Mouse (Mus musculus): Measurements from ENCODE around the gene Masp1. TPM values are rescaled to one million over a fixed set of nuclear protein-coding genes. Genes with fewer than 3 reads are reported as not detected.
A peak's percentile ranks its signal among the peaks of the same experiment; 100 is the strongest.

Masp1 gene
- 30.9 and 31.1 TPM in 2 replicates for polyA plus RNA-seq (2015; fragmentation: Nextera tagmentation; extraction: Ambion mirVana)

GRCm38 (mm10) chr16:23520235-23520871 lies at the start of gene Masp1, which contains the start of gene Rtp4:
TSS of gene Masp1 (minus strand) at chr16:23520815.
TSS of gene Rtp4 (plus strand) at chr16:23520291.
- peak within 1 kb of the TSS; percentile 52 for H3K9ac ChIP-seq
- under 1% methylated on average over 12 of the region's 12 CpGs for WGBS
- no peaks in the 10 kb centered on the region for H3K36me3 ChIP-seq (replicated peaks)
- H3K4me3 ChIP-seq, result peak within 1 kb of the TSS; percentile 48
- H3K4me1 ChIP-seq, result peaks cover 50% of the 10 kb centered on the region
- peak within 1 kb of the TSS; percentile 67 for H3K4me2 ChIP-seq
- peak within 1 kb of the TSS; percentile 87 for H3K27ac ChIP-seq
- H3K27me3 ChIP-seq (replicated peaks), result no peaks in the 10 kb centered on the region
- H3K9me3 ChIP-seq, result no peaks in the 10 kb centered on the region
- ATAC-seq (replicated peaks), result peak; percentile 82

- H3K27me3 ChIP-seq (replicated peaks), result no peaks in the 10 kb centered on the region
- 77% methylated on average over 4 of the region's 4 CpGs for WGBS
- no peak overlapping the region for H3K4me3 ChIP-seq
- no peak overlapping the region for H3K4me2 ChIP-seq
- ATAC-seq (replicated peaks), result no peak
- H3K9ac ChIP-seq, result no peak overlapping the region
- H3K27ac ChIP-seq, result no peak overlapping the region
- no peaks in the 10 kb centered on the region for H3K9me3 ChIP-seq
- no peaks in the 10 kb centered on the region for H3K4me1 ChIP-seq
- H3K36me3 ChIP-seq (replicated peaks), result no peaks in the 10 kb centered on the region
Observed at GRCm38 (mm10) chr16:23568369-23568958, 47.8 kb upstream of the Masp1 start.

GRCm38 (mm10) chr16:23557669-23558068 lies 37.1 kb upstream of the Masp1 start:
- Histone ChIP-seq H3K36me3 (replicated peaks) (no peaks in the 10 kb centered on the region), H3K4me2 (no peak overlapping the region), H3K9ac (no peak overlapping the region), H3K9me3 (no peaks in the 10 kb centered on the region), H3K4me3 (no peak overlapping the region), H3K27me3 (replicated peaks) (no peaks in the 10 kb centered on the region), H3K27ac (no peak overlapping the region), H3K4me1 (no peaks in the 10 kb centered on the region)
- WGBS, result 92% methylated on average over 2 of the region's 2 CpGs
- ATAC-seq (replicated peaks), result no peak

- H3K9me3 ChIP-seq, result no peaks in the 10 kb centered on the region
- 91% methylated on average over 5 of the region's 5 CpGs for WGBS
- H3K4me2 ChIP-seq, result no peak overlapping the region
- H3K4me3 ChIP-seq, result no peak overlapping the region
- H3K9ac ChIP-seq, result no peak overlapping the region
- H3K36me3 ChIP-seq (replicated peaks), result no peaks in the 10 kb centered on the region
- no peaks in the 10 kb centered on the region for H3K27me3 ChIP-seq (replicated peaks)
- no peaks in the 10 kb centered on the region for H3K4me1 ChIP-seq
- no peak for ATAC-seq (replicated peaks)
- H3K27ac ChIP-seq, result no peak overlapping the region
Observed at GRCm38 (mm10) chr16:23557195-23557594, 36.6 kb upstream of the Masp1 start.

- Histone ChIP-seq H3K27me3 (replicated peaks) (no peaks in the 10 kb centered on the region), H3K4me1 (no peaks in the 10 kb centered on the region), H3K9me3 (no peaks in the 10 kb centered on the region), H3K9ac (no peak overlapping the region), H3K27ac (no peak overlapping the region), H3K36me3 (replicated peaks) (no peaks in the 10 kb centered on the region), H3K4me2 (no peak overlapping the region), H3K4me3 (no peak overlapping the region)
- ATAC-seq (replicated peaks), result no peak
- 89% methylated on average over 5 of the region's 5 CpGs for WGBS
Observed at GRCm38 (mm10) chr16:23554673-23555072, 34.1 kb upstream of the Masp1 start.

- H3K36me3 ChIP-seq (replicated peaks), result no peaks in the 10 kb centered on the region
- WGBS, result 73% methylated on average over 18 of the region's 18 CpGs
- no peak overlapping the region for H3K4me2 ChIP-seq
- no peak overlapping the region for H3K27ac ChIP-seq
- H3K4me3 ChIP-seq, result no peak overlapping the region
- no peak overlapping the region for H3K9ac ChIP-seq
- H3K9me3 ChIP-seq, result no peaks in the 10 kb centered on the region
- H3K27me3 ChIP-seq (replicated peaks), result no peaks in the 10 kb centered on the region
- peak; percentile 53 for ATAC-seq (replicated peaks)
- H3K4me1 ChIP-seq, result no peaks in the 10 kb centered on the region
Observed at GRCm38 (mm10) chr16:23550981-23551582, 30.5 kb upstream of the Masp1 start.

- Histone ChIP-seq H3K9me3 (no peaks in the 10 kb centered on the region), H3K27me3 (replicated peaks) (no peaks in the 10 kb centered on the region), H3K4me1 (no peaks in the 10 kb centered on the region), H3K27ac (no peak overlapping the region), H3K9ac (no peak overlapping the region), H3K4me2 (no peak overlapping the region), H3K4me3 (no peak overlapping the region), H3K36me3 (replicated peaks) (no peaks in the 10 kb centered on the region)
- 41% methylated on average over 8 of the region's 8 CpGs for WGBS
- ATAC-seq (replicated peaks), result peak; percentile 83
Observed at GRCm38 (mm10) chr16:23550346-23550980, 29.8 kb upstream of the Masp1 start.

GRCm38 (mm10) chr16:23547783-23548182 lies 27.2 kb upstream of the Masp1 start:
- Histone ChIP-seq H3K27ac (no peak overlapping the region), H3K4me1 (no peaks in the 10 kb centered on the region), H3K4me2 (no peak overlapping the region), H3K9me3 (no peaks in the 10 kb centered on the region), H3K27me3 (replicated peaks) (no peaks in the 10 kb centered on the region), H3K9ac (no peak overlapping the region), H3K36me3 (replicated peaks) (no peaks in the 10 kb centered on the region), H3K4me3 (no peak overlapping the region)
- ATAC-seq (replicated peaks), result no peak
- WGBS, result 84% methylated on average over 4 of the region's 4 CpGs

- ATAC-seq (replicated peaks), result no peak
- Histone ChIP-seq H3K4me3 (no peak overlapping the region), H3K4me2 (no peak overlapping the region), H3K9ac (no peak overlapping the region), H3K36me3 (replicated peaks) (no peaks in the 10 kb centered on the region), H3K27ac (no peak overlapping the region), H3K4me1 (no peaks in the 10 kb centered on the region), H3K27me3 (replicated peaks) (no peaks in the 10 kb centered on the region), H3K9me3 (no peaks in the 10 kb centered on the region)
- WGBS, result 66% methylated on average over 7 of the region's 7 CpGs
Observed at GRCm38 (mm10) chr16:23544361-23544760, 23.7 kb upstream of the Masp1 start.

- no peaks in the 10 kb centered on the region for H3K9me3 ChIP-seq
- H3K27me3 ChIP-seq (replicated peaks), result no peaks in the 10 kb centered on the region
- no peak for ATAC-seq (replicated peaks)
- H3K9ac ChIP-seq, result no peak overlapping the region
- no peak overlapping the region for H3K4me2 ChIP-seq
- H3K36me3 ChIP-seq (replicated peaks), result no peaks in the 10 kb centered on the region
- H3K27ac ChIP-seq, result no peak overlapping the region
- no peak overlapping the region for H3K4me3 ChIP-seq
- WGBS, result 75% methylated on average over 4 of the region's 4 CpGs
- no peaks in the 10 kb centered on the region for H3K4me1 ChIP-seq
Observed at GRCm38 (mm10) chr16:23542866-23543265, 22.3 kb upstream of the Masp1 start.

- Histone ChIP-seq H3K4me3 (no peak overlapping the region), H3K4me2 (no peak overlapping the region), H3K9ac (no peak overlapping the region), H3K36me3 (replicated peaks) (no peaks in the 10 kb centered on the region), H3K9me3 (no peaks in the 10 kb centered on the region), H3K27ac (no peak overlapping the region), H3K4me1 (no peaks in the 10 kb centered on the region), H3K27me3 (replicated peaks) (no peaks in the 10 kb centered on the region)
- ATAC-seq (replicated peaks), result no peak
- 59% methylated on average over 4 of the region's 4 CpGs for WGBS
Observed at GRCm38 (mm10) chr16:23541046-23541445, 20.4 kb upstream of the Masp1 start.

- WGBS, result 90% methylated on average over 3 of the region's 3 CpGs
- H3K9ac ChIP-seq, result no peak overlapping the region
- no peak for ATAC-seq (replicated peaks)
Observed at GRCm38 (mm10) chr16:23533707-23534106, 13.1 kb upstream of the Masp1 start.

More at GRCm38 (mm10) chr16:23533707-23534106, 13.1 kb upstream of the Masp1 start:
- H3K9me3 ChIP-seq, result no peaks in the 10 kb centered on the region
- H3K4me2 ChIP-seq, result no peak overlapping the region
- no peak overlapping the region for H3K4me3 ChIP-seq
- H3K27me3 ChIP-seq (replicated peaks), result no peaks in the 10 kb centered on the region
- no peaks in the 10 kb centered on the region for H3K4me1 ChIP-seq
- no peaks in the 10 kb centered on the region for H3K36me3 ChIP-seq (replicated peaks)
- no peak overlapping the region for H3K27ac ChIP-seq

All from midbrain, embryonic 15.5 days (tissue).